Mouse (Mus musculus) small intestine, adult 2 months (tissue): Measurements from ENCODE around the gene Tspan14. TPM values are rescaled to one million over a fixed set of nuclear protein-coding genes. Genes with fewer than 3 reads are reported as not detected.

Source experiments
- H3K27ac ChIP-seq: fragments of 200-500 bp; 2 replicates; pipeline ENCODE4 v1.5.1; 2012; ENCODE audit warnings: low read depth, low read length, control low read depth, inconsistent platforms; ENCODE audit not compliant: insufficient read depth
- H3K27me3 ChIP-seq: fragments of 200-500 bp; 2 replicates; pipeline ENCODE4 v1.6.1; 2012; ENCODE audit warnings: mild to moderate bottlenecking, moderate library complexity, low read length, inconsistent platforms; ENCODE audit not compliant: control insufficient read depth, insufficient read depth
- H3K36me3 ChIP-seq: fragments of 200-500 bp; 2 replicates; pipeline ENCODE4 v1.6.1; 2012; ENCODE audit warnings: mild to moderate bottlenecking, low read length, control low read depth, inconsistent platforms; ENCODE audit not compliant: control insufficient read depth, insufficient read depth
- H3K4me1 ChIP-seq: fragments of 200-500 bp; 2 replicates; pipeline ENCODE4 v1.6.1; 2012; ENCODE audit warnings: low read length, inconsistent platforms, mixed read lengths; ENCODE audit not compliant: control insufficient read depth, insufficient read depth, insufficient read length
- H3K4me3 ChIP-seq: fragments of 200-500 bp; 2 replicates; pipeline ENCODE4 v1.5.1; 2012; ENCODE audit warnings: low read depth, mild to moderate bottlenecking, control low read depth, inconsistent platforms, low read length, moderate library complexity
- CTCF ChIP-seq: fragments of 200-500 bp; IDR thresholded peaks from 2 replicates; pipeline ENCODE4 v1.5.1; 2012; ENCODE audit warnings: low read depth, mild to moderate bottlenecking, control low read depth, inconsistent platforms, low read length, moderate library complexity, mixed read lengths; ENCODE audit not compliant: insufficient replicate concordance, insufficient read length; ENCODE audit errors: extremely low read depth
- POLR2A ChIP-seq: fragments of 200-500 bp; IDR thresholded peaks from 2 replicates; pipeline ENCODE4 v1.6.1; 2012; ENCODE audit warnings: low read depth, mild to moderate bottlenecking, control low read depth, inconsistent platforms, low read length, moderate library complexity
- WGBS: fragments of 180-500 bp; shearing (Covaris S2); methylation state at CpG from one replicate; pipeline ENCODE4 v1.1.7; 2018; 5-methylcytosine and 5-hydroxymethylcytosine counted together
- polyA plus RNA-seq: library from polyadenylated mRNA; depleted of rRNA; stranded (reverse); fragments of >200 nt; gene quantifications from 2 replicates; pipeline ENCODE4 v1.2.3, GENCODE M21; 2012

The Tspan14 gene
- polyA plus RNA-seq, 1 experiment, result 38.2 TPM

GRCm38 (mm10) chr14:40996171-40996570 lies 29.6 kb upstream of the Tspan14 start:
- H3K4me1 ChIP-seq, result peaks cover 6% of the 10 kb centered on the region; the same call in 1 of the 2 replicates
- H3K27me3 ChIP-seq, result no peaks in the 10 kb centered on the region
- H3K4me3 ChIP-seq, result no peak overlapping the region
- H3K27ac ChIP-seq, result no peak overlapping the region
- H3K36me3 ChIP-seq, result peaks cover 12% of the 10 kb centered on the region
- WGBS, result 69% methylated on average over 3 of the region's 3 CpGs
- TF ChIP-seq CTCF, result no peak
- TF ChIP-seq POLR2A, result no peak

DNA sequence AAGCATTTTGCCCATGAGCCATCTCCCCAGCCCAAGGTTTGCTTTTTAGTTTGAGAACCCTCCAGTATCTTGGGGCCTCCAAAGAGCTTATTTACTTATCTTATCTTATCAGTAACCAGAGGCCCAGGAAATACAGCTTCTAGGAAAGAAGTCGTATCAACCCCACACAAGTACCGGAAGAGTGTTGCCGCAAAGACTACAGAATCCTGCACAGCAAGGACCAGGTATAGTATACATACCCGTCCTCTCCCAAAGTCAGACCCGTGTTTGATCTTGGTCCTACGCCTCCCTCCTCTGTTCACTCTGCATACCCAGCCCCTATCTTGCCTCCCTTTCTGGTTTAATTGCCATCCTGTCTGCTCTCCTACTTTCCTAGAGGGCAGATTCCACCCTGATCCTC lies 25.9 kb upstream of the Tspan14 start:
- Histone ChIP-seq H3K36me3 (peaks cover 8% of the 10 kb centered on the region), H3K27ac (no peak overlapping the region), H3K27me3 (no peaks in the 10 kb centered on the region), H3K4me1 (peaks cover 6% of the 10 kb centered on the region; the same call in 1 of the 2 replicates), H3K4me3 (no peak overlapping the region)
- 24% methylated on average over 6 of the region's 6 CpGs for WGBS
- TF ChIP-seq CTCF, result no peak
- no peak for TF ChIP-seq POLR2A

GRCm38 (mm10) chr14:40988780-40989179 lies 22.2 kb upstream of the Tspan14 start:
- Histone ChIP-seq H3K27me3 (no peaks in the 10 kb centered on the region), H3K4me3 (no peak overlapping the region), H3K27ac (no peak overlapping the region), H3K4me1 (peaks cover 6% of the 10 kb centered on the region; the same call in 1 of the 2 replicates), H3K36me3 (no peaks in the 10 kb centered on the region)
- TF ChIP-seq POLR2A, result no peak
- no peak for TF ChIP-seq CTCF
- 79% methylated on average over 5 of the region's 5 CpGs for WGBS

DNA sequence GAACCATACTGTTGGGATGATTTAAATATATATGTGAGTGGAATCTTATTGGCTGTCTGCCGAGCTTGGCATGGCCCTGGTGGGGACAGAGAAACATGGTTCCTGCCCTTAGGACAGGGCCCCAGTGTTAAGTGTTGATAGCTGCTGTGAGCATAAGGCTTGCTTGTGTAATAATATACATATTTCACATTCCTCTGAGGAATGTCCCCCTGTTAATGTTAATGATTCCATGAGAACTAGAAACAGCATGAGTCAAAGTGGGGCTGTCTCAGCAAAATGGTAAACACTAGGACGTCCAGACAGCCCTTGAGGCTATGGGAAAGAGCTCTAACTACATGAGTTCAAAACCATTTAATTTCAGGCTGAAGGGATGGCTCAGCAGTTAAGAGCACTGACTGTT lies 20.6 kb upstream of the Tspan14 start:
- WGBS, result 85% methylated on average over 2 of the region's 2 CpGs
- no peak overlapping the region for H3K27ac ChIP-seq
- H3K36me3 ChIP-seq, result no peaks in the 10 kb centered on the region
- no peaks in the 10 kb centered on the region for H3K4me1 ChIP-seq
- H3K27me3 ChIP-seq, result no peaks in the 10 kb centered on the region
- TF ChIP-seq POLR2A (no peak), CTCF (no peak)
- no peak overlapping the region for H3K4me3 ChIP-seq

- Histone ChIP-seq H3K4me3 (no peak overlapping the region), H3K4me1 (no peaks in the 10 kb centered on the region), H3K27ac (no peak overlapping the region), H3K36me3 (no peaks in the 10 kb centered on the region), H3K27me3 (no peaks in the 10 kb centered on the region)
- TF ChIP-seq POLR2A (no peak), CTCF (no peak)
- WGBS, result 35% methylated on average over 4 of the region's 4 CpGs
Measured at GRCm38 (mm10) chr14:40985635-40986034, 19.0 kb upstream of the Tspan14 start.

DNA sequence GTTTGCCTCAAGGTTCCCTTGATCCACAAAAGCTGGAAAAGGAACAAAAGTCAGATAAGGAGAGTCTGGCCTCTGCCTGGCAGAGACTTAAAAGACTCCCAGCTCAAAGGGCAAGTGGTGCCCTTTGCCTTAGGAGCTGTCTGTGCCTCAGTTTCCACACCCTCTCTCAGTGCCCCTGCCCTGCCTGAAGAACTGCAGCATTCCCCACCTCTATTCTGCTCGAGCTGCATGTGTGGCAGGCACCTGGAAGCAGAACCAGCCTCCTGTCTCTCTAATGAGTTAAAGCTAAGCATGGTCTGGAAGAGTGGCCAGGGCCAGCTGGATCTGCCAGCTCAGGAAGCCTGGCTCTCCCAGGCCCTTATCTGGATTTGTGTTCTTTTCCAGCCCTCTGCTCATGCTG lies 13.1 kb upstream of the Tspan14 start:
- Histone ChIP-seq H3K27me3 (no peaks in the 10 kb centered on the region), H3K4me3 (no peak overlapping the region), H3K27ac (no peak overlapping the region), H3K4me1 (peaks cover 4% of the 10 kb centered on the region; the same call in 1 of the 2 replicates), H3K36me3 (no peaks in the 10 kb centered on the region)
- TF ChIP-seq CTCF (no peak), POLR2A (no peak)
- 50% methylated on average over 1 of the region's 1 CpGs for WGBS

DNA sequence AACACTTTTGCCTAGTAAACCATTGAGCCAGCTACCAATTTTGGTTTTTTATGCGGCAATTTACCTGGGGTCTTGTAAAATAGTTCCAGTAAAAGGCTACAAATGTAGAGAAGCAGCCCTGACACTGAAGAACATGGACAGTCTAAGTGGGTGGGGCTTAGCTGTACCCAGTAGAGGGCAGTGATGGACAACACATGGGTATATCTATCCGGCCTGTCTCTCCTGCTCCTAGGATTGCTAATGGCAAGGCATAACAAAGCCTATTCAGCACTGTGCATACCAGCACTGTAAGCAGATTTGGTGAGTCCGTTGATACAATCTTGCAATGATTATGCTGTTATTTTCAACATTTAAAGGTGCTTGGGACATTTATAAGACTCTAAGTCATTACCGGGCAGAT lies 12.4 kb upstream of the Tspan14 start:
- Histone ChIP-seq H3K36me3 (no peaks in the 10 kb centered on the region), H3K4me1 (peaks cover 4% of the 10 kb centered on the region; the same call in 1 of the 2 replicates), H3K27me3 (no peaks in the 10 kb centered on the region), H3K4me3 (no peak overlapping the region), H3K27ac (no peak overlapping the region)
- no peak for TF ChIP-seq POLR2A
- TF ChIP-seq CTCF, result no peak; the same call in 1 of the 2 replicates
- 52% methylated on average over 4 of the region's 4 CpGs for whole genome bisulfite sequencing
